Mouse (Mus musculus): ENCODE measurements at regions not wholly inside any gene's neighbourhood (a gene's known extent, or its start where the extent isn't known, plus 50 kb on each side); places are given as distances from the start of the nearest gene placed in this dataset.

GRCm38 (mm10) chr7:119384670-119385241 lies 74.3 kb downstream of the Gp2 start:
- no peak for DNase-seq (ENCODE audit: low spot score in 2 of 2)

GRCm38 (mm10) chr7:119379935-119380334 lies 79.2 kb downstream of the Gp2 start:
- DNase-seq (ENCODE audit: low spot score in 2 of 2), result peak in 1 of 2 experiments; percentile 8

- DNase-seq (ENCODE audit: low spot score in 2 of 2), result peak in 1 of 2 experiments; percentile 32
Measured at GRCm38 (mm10) chr7:119364268-119364596, 94.9 kb downstream of the Gp2 start.

GRCm38 (mm10) chr7:119363552-119364267 lies 95.4 kb downstream of the Gp2 start:
- peak; percentile 12 to 58 for DNase-seq (ENCODE audit: low spot score in 2 of 2)

- no peak for DNase-seq (ENCODE audit: low spot score in 2 of 2)
Measured at GRCm38 (mm10) chr7:119357338-119357737, 101.7 kb downstream of the Gp2 start.

- no peak for DNase-seq (ENCODE audit: low spot score in 2 of 2)
Measured at GRCm38 (mm10) chr7:119356251-119356650, 102.8 kb downstream of the Gp2 start.

GRCm38 (mm10) chr7:119352571-119352970 lies 106.5 kb downstream of the Gp2 start:
- no peak for DNase-seq (ENCODE audit: low spot score in 2 of 2)

GRCm38 (mm10) chr7:119350641-119351040 lies 108.4 kb downstream of the Gp2 start:
- no peak for DNase-seq (ENCODE audit: low spot score in 2 of 2)

GRCm38 (mm10) chr7:119343380-119343779 lies 115.7 kb downstream of the Gp2 start:
- DNase-seq (ENCODE audit: low spot score in 2 of 2), result peak in 1 of 2 experiments; percentile 4

GRCm38 (mm10) chr7:119333102-119333501 lies 126.0 kb downstream of the Gp2 start:
- DNase-seq (ENCODE audit: low spot score in 2 of 2), result no peak

GRCm38 (mm10) chr7:119330460-119331109 lies 128.5 kb downstream of the Gp2 start:
- DNase-seq (ENCODE audit: low spot score in 2 of 2), result no peak

GRCm38 (mm10) chr7:119296307-119296706 lies 111.9 kb upstream of the Gpr139 start:
- no peak for DNase-seq (ENCODE audit: low spot score in 2 of 2)

GRCm38 (mm10) chr7:119291442-119291841 lies 107.0 kb upstream of the Gpr139 start:
- DNase-seq (ENCODE audit: low spot score in 2 of 2), result no peak

- peak; percentile 21 to 37 for DNase-seq (ENCODE audit: low spot score in 2 of 2)
Measured at GRCm38 (mm10) chr7:119285290-119285689, 100.9 kb upstream of the Gpr139 start.

- DNase-seq (ENCODE audit: low spot score in 2 of 2), result no peak
Measured at GRCm38 (mm10) chr7:119279896-119280661, 95.7 kb upstream of the Gpr139 start.

GRCm38 (mm10) chr7:119272621-119273020 lies 88.2 kb upstream of the Gpr139 start:
- no peak for DNase-seq (ENCODE audit: low spot score in 2 of 2)

- no peak for DNase-seq (ENCODE audit: low spot score in 2 of 2)
Measured at GRCm38 (mm10) chr7:119271427-119271826, 87.0 kb upstream of the Gpr139 start.

- no peak for DNase-seq (ENCODE audit: low spot score in 2 of 2)
Measured at GRCm38 (mm10) chr7:119270826-119271420, 86.5 kb upstream of the Gpr139 start.

- no peak for DNase-seq (ENCODE audit: low spot score in 2 of 2)
Measured at GRCm38 (mm10) chr7:119258222-119258621, 73.8 kb upstream of the Gpr139 start.

GRCm38 (mm10) chr7:119256916-119257315 lies 72.5 kb upstream of the Gpr139 start:
- peak in 1 of 2 experiments; percentile 21 for DNase-seq (ENCODE audit: low spot score in 2 of 2)

- no peak for DNase-seq (ENCODE audit: low spot score in 2 of 2)
Measured at GRCm38 (mm10) chr7:119252742-119253141, 68.3 kb upstream of the Gpr139 start.
